Mouse (Mus musculus) CH12.LX (cell line): ENCODE results near the gene Kmt5b. TPM values are rescaled to one million over a fixed set of nuclear protein-coding genes. Genes with fewer than 3 reads are reported as not detected.

Experiments
- DNase-seq: peaks from one replicate; pipeline ENCODE4 v3.0.0-alpha.2; 2013; ENCODE audit errors: extremely low read depth
- H3K27ac ChIP-seq: 2 replicates; pipeline ENCODE4 v1.5.1; 2012; ENCODE audit warnings: low read depth, mild to moderate bottlenecking, control low read depth, moderate library complexity; ENCODE audit not compliant: insufficient read depth
- H3K27me3 ChIP-seq: replicated peaks from 2 replicates; pipeline ENCODE3; 2012; ENCODE audit warnings: inconsistent platforms
- H3K36me3 ChIP-seq, 2 experiments: replicated peaks in 1 of 2; 2 replicates each; pipeline versions ENCODE3 to v1.6.1; 2012; ENCODE audit warnings: inconsistent platforms in 1 of 2, low read length in 1 of 2, mild to moderate bottlenecking in 1 of 2, mixed read lengths in 1 of 2, moderate library complexity in 1 of 2; ENCODE audit not compliant: control insufficient read depth in 1 of 2, insufficient read depth in 1 of 2
- H3K4me1 ChIP-seq, 2 experiments: 2 replicates each; pipeline ENCODE4 v1.6.1; 2012; ENCODE audit warnings: inconsistent platforms in 1 of 2, moderate library complexity in 1 of 2; ENCODE audit not compliant: insufficient read depth in 2 of 2, control insufficient read depth in 1 of 2
- H3K4me2 ChIP-seq: 2 replicates; pipeline ENCODE4 v1.6.1; 2012; ENCODE audit warnings: low read depth, mild to moderate bottlenecking, control low read depth; ENCODE audit not compliant: poor library complexity, insufficient read depth, severe bottlenecking
- H3K4me3 ChIP-seq, 3 experiments: fragments of 150-350 bp in 1 of 3; sonication (generic) in 1 of 3; replicated peaks in 1 of 3; 2 replicates each; pipeline versions ENCODE3 to v1.5.1; 2011 to 2012; ENCODE audit warnings: low read depth in 2 of 3, low read length in 2 of 3, mild to moderate bottlenecking in 2 of 3, moderate library complexity in 2 of 3, control low read depth in 1 of 3, improper control_type of control experiment in 1 of 3, inconsistent platforms in 1 of 3, mixed read lengths in 1 of 3; ENCODE audit not compliant: poor library complexity in 1 of 3
- H3K79me2 ChIP-seq: replicated peaks from 2 replicates; pipeline ENCODE4 v1.6.1; 2012; ENCODE audit warnings: mild to moderate bottlenecking, moderate library complexity; ENCODE audit not compliant: control insufficient read depth, poor library complexity, insufficient read depth, severe bottlenecking; ENCODE audit errors: extremely low read depth
- H3K9ac ChIP-seq: 2 replicates; pipeline ENCODE4 v1.6.1; 2012; ENCODE audit warnings: low read depth, mild to moderate bottlenecking, control low read depth, moderate library complexity; ENCODE audit not compliant: insufficient read depth
- H3K9me3 ChIP-seq: replicated peaks from 2 replicates; pipeline ENCODE3; 2012; ENCODE audit warnings: low read length, inconsistent platforms, mixed read lengths
- BHLHE40 ChIP-seq: IDR thresholded peaks from 2 replicates; pipeline ENCODE4 v1.6.1; 2011; ENCODE audit warnings: mild to moderate bottlenecking, low read depth, low read length, improper control_type of control experiment
- CHD1 ChIP-seq: IDR thresholded peaks from 2 replicates; pipeline ENCODE4 v1.6.1; 2012; ENCODE audit warnings: low read depth, low read length, improper control_type of control experiment, inconsistent platforms
- CHD2 ChIP-seq: IDR thresholded peaks from 2 replicates; pipeline ENCODE4 v1.6.1; 2011; ENCODE audit warnings: low read length, improper control_type of control experiment
- CTCF ChIP-seq, 2 experiments: IDR thresholded peaks in 1 of 2; conservative IDR thresholded peaks in 1 of 2; 2 replicates each; pipeline ENCODE4 v1.5.1; 2011 to 2012; ENCODE audit warnings: low read depth in 2 of 2, low read length in 2 of 2, improper control_type of control experiment in 1 of 2, inconsistent platforms in 1 of 2, mild to moderate bottlenecking in 1 of 2, moderate library complexity in 1 of 2
- E2F4 ChIP-seq: IDR thresholded peaks from 2 replicates; pipeline ENCODE4 v1.6.1; 2011; ENCODE audit warnings: low read depth, low read length, improper control_type of control experiment; ENCODE audit not compliant: insufficient replicate concordance
- ELF1 ChIP-seq: IDR thresholded peaks from 2 replicates; pipeline ENCODE4 v1.6.1; 2014; ENCODE audit warnings: low read depth, mild to moderate bottlenecking, inconsistent platforms, low read length, improper control_type of control experiment
- EP300 ChIP-seq: IDR thresholded peaks from 2 replicates; pipeline ENCODE4 v1.6.1; 2011; ENCODE audit warnings: low read length, improper control_type of control experiment
- ETS1 ChIP-seq: conservative IDR thresholded peaks from 2 replicates; pipeline ENCODE4 v1.6.1; 2012; ENCODE audit warnings: low read depth, mild to moderate bottlenecking, inconsistent platforms, low read length, improper control_type of control experiment, moderate library complexity
- GABPA ChIP-seq: IDR thresholded peaks from 2 replicates; pipeline ENCODE4 v1.6.1; 2012; ENCODE audit warnings: low read depth, low read length, improper control_type of control experiment, inconsistent platforms; ENCODE audit not compliant: insufficient replicate concordance
- HCFC1 ChIP-seq: IDR thresholded peaks from 2 replicates; pipeline ENCODE4 v1.6.1; 2012; ENCODE audit warnings: low read depth, mild to moderate bottlenecking, inconsistent platforms, low read length, improper control_type of control experiment
- IRF4 ChIP-seq: IDR thresholded peaks from 2 replicates; pipeline ENCODE4 v1.6.1; 2014; ENCODE audit warnings: low read depth, mild to moderate bottlenecking, inconsistent platforms, low read length, improper control_type of control experiment
- JUN ChIP-seq: IDR thresholded peaks from 2 replicates; pipeline ENCODE4 v1.6.1; 2011; ENCODE audit warnings: low read depth, mild to moderate bottlenecking, low read length, improper control_type of control experiment, moderate library complexity; ENCODE audit not compliant: insufficient read depth
- JUND ChIP-seq: conservative IDR thresholded peaks from 2 replicates; pipeline ENCODE4 v1.6.1; 2011; ENCODE audit warnings: low read depth, low read length, improper control_type of control experiment
- KAT2A ChIP-seq: IDR thresholded peaks from 2 replicates; pipeline ENCODE4 v1.6.1; 2012; ENCODE audit warnings: low read length, improper control_type of control experiment, inconsistent platforms; ENCODE audit not compliant: insufficient replicate concordance
- MAFK ChIP-seq: IDR thresholded peaks from 2 replicates; pipeline ENCODE4 v1.6.1; 2011; ENCODE audit warnings: low read length, improper control_type of control experiment; ENCODE audit not compliant: insufficient replicate concordance
- MAX ChIP-seq: IDR thresholded peaks from 2 replicates; pipeline ENCODE4 v1.6.1; 2011; ENCODE audit warnings: low read length, improper control_type of control experiment
- MAZ ChIP-seq: IDR thresholded peaks from 2 replicates; pipeline ENCODE4 v1.6.1; 2012; ENCODE audit warnings: low read depth, mild to moderate bottlenecking, inconsistent platforms, low read length, improper control_type of control experiment, moderate library complexity
- MEF2A ChIP-seq: IDR thresholded peaks from 2 replicates; pipeline ENCODE4 v1.6.1; 2014; ENCODE audit warnings: low read depth, mild to moderate bottlenecking, inconsistent platforms, low read length, improper control_type of control experiment, borderline replicate concordance
- MXI1 ChIP-seq: IDR thresholded peaks from 2 replicates; pipeline ENCODE4 v1.6.1; 2011; ENCODE audit warnings: mild to moderate bottlenecking, low read depth, low read length, improper control_type of control experiment
- MYC ChIP-seq: IDR thresholded peaks from 2 replicates; pipeline ENCODE4 v1.6.1; 2011; ENCODE audit warnings: low read depth, mild to moderate bottlenecking, improper control_type of control experiment, low read length
- NELFE ChIP-seq: IDR thresholded peaks from 2 replicates; pipeline ENCODE4 v1.6.1; 2011; ENCODE audit warnings: low read depth, low read length, improper control_type of control experiment
- NRF1 ChIP-seq: IDR thresholded peaks from 2 replicates; pipeline ENCODE4 v1.6.1; 2014; ENCODE audit warnings: low read depth, mild to moderate bottlenecking, inconsistent platforms, low read length, improper control_type of control experiment, moderate library complexity
- PAX5 ChIP-seq: IDR thresholded peaks from 2 replicates; pipeline ENCODE4 v1.6.1; 2012; ENCODE audit warnings: low read length, inconsistent platforms, mixed read lengths
- POLR2A ChIP-seq: IDR thresholded peaks from 2 replicates; pipeline ENCODE4 v1.6.1; 2011; ENCODE audit warnings: low read depth, mild to moderate bottlenecking, improper control_type of control experiment, low read length
- POLR2AphosphoS2 ChIP-seq: IDR thresholded peaks from 2 replicates; pipeline ENCODE4 v1.6.1; 2011; ENCODE audit warnings: low read depth, low read length, improper control_type of control experiment
- RAD21 ChIP-seq: IDR thresholded peaks from 2 replicates; pipeline ENCODE4 v1.6.1; 2011; ENCODE audit warnings: low read depth, mild to moderate bottlenecking, low read length, improper control_type of control experiment, moderate library complexity
- RCOR1 ChIP-seq: conservative IDR thresholded peaks from 2 replicates; pipeline ENCODE4 v1.6.1; 2012; ENCODE audit warnings: low read depth, mild to moderate bottlenecking, inconsistent platforms, low read length, improper control_type of control experiment
- SIN3A ChIP-seq: IDR thresholded peaks from 2 replicates; pipeline ENCODE4 v1.6.1; 2012; ENCODE audit warnings: low read length, improper control_type of control experiment, inconsistent platforms
- SMC3 ChIP-seq: IDR thresholded peaks from 2 replicates; pipeline ENCODE4 v1.6.1; 2011; ENCODE audit warnings: low read depth, low read length, improper control_type of control experiment
- TBP ChIP-seq: conservative IDR thresholded peaks from 2 replicates; pipeline ENCODE4 v1.6.1; 2011; ENCODE audit warnings: low read depth, low read length, improper control_type of control experiment
- TCF12 ChIP-seq: IDR thresholded peaks from 2 replicates; pipeline ENCODE4 v1.6.1; 2014; ENCODE audit warnings: low read depth, mild to moderate bottlenecking, inconsistent platforms, low read length, improper control_type of control experiment
- UBTF ChIP-seq: IDR thresholded peaks from 2 replicates; pipeline ENCODE4 v1.6.1; 2012; ENCODE audit warnings: low read depth, mild to moderate bottlenecking, inconsistent platforms, low read length, improper control_type of control experiment, moderate library complexity
- USF1 ChIP-seq: IDR thresholded peaks from 2 replicates; pipeline ENCODE4 v1.6.1; 2014; ENCODE audit warnings: low read depth, mild to moderate bottlenecking, inconsistent platforms, low read length, improper control_type of control experiment
- USF2 ChIP-seq: conservative IDR thresholded peaks from 2 replicates; pipeline ENCODE4 v1.6.1; 2011; ENCODE audit warnings: low read depth, low read length, improper control_type of control experiment
- ZC3H11A ChIP-seq: IDR thresholded peaks from 2 replicates; pipeline ENCODE4 v1.6.1; 2012; ENCODE audit warnings: low read depth, mild to moderate bottlenecking, inconsistent platforms, low read length, improper control_type of control experiment
- ZKSCAN1 ChIP-seq: IDR thresholded peaks from 2 replicates; pipeline ENCODE4 v1.6.1; 2012; ENCODE audit warnings: low read depth, inconsistent platforms, low read length, improper control_type of control experiment, borderline replicate concordance
- ZMIZ1 ChIP-seq: IDR thresholded peaks from 2 replicates; pipeline ENCODE4 v1.6.1; 2012; ENCODE audit warnings: low read depth, mild to moderate bottlenecking, inconsistent platforms, low read length, improper control_type of control experiment
- ZNF384 ChIP-seq: IDR thresholded peaks from 2 replicates; pipeline ENCODE4 v1.6.1; 2012; ENCODE audit warnings: low read depth, low read length, improper control_type of control experiment, inconsistent platforms
- dilution Hi-C: fragments of 300-500 bp; cut with MboI; formaldehyde crosslinking; loops from 2 replicates; pipeline ENCODE4 v1.14.3; 2020; ENCODE audit warnings: low sequenced_read_pairs; ENCODE audit not compliant: extremely low pct_unique_long_range_greater_than_20kb, extremely low pct_ligation_motif_present
- in situ Hi-C: fragments of 300-500 bp; cut with MboI; formaldehyde crosslinking; loops from 3 replicates; pipeline ENCODE4 v1.14.3; 2019; ENCODE audit warnings: low sequenced_read_pairs, low pct_ligation_motif_present, low pct_unique_long_range_greater_than_20kb, mixed read lengths
- polyA plus RNA-seq: library from polyadenylated mRNA; unstranded; fragments of >175 nt; gene quantifications from 2 replicates; pipeline ENCODE4 v1.2.1, GENCODE M21; 2012; ENCODE audit warnings: low read depth; ENCODE audit not compliant: insufficient read length
- total RNA-seq, 2 experiments: library from RNA; depleted of rRNA; stranded (reverse); fragments of 300-350 nt in 1 of 2; fragments of >200 nt in 1 of 2; gene quantifications; 2 replicates each; pipeline ENCODE4 v1.2.3; 2012 to 2014

Kmt5b gene
- total and polyA plus RNA-seq, 3 experiments = 10.9 to 16.6 (median 13.9) TPM

DNA sequence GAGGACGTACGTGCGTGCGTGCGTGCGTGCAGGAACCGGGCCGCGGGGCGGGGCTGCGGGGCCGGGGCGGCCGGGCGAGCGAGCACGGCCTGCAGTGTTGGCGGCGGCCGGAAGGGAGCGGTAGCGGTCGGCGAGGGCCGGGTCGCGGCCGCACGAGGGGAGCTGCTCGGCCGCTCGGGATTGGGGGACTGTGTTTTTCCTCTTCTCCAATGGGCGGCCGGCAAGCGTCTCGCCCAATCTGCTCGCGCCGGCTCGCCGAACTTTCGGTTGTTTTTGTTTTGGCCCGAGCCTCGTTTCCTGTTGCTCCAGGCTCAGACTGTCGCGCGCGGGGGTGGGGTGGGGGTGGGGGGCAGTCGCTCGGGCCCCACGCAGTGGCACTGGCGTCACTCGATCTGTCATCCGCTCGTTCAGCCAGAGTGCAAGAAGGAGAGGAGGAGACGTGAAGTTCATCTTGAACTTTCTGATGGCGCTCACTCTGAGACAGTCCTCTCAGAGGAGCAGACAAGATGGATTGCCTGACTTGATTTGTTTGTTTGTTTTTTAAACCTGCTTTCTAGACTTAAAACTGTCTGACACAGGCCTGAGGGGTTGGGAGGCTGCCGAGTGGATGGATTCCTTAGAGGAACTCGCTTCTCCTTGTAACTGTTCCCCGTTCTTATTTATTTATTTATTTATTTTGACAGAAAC, 1.6 kb downstream of the Kmt5b start:
- H3K4me2 ChIP-seq = peak overlapping the region; percentile 62; the same call in 1 of the 2 replicates
- dilution Hi-C loops (no loop called here), in situ Hi-C loops (no loop called here)

DNA sequence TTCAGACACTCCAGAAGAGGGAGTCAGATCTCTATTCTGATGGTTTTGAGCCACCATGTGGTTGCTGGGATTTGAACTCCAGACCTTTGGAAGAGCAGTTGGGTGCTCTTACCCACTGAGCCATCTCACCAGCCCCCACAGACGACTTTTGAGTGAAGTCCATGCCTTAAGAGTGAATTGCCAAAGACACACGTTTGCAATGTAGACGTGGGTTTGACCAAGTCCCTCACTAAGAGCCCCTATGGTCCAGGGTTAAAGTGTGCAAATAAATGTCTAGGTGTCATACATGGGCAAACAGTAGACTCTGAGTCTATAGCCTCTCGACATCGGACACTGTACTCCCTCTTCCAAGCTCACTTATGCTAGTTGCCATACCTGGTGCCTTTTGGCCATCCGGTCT, 2.3 kb downstream of the Kmt5b start:
- H3K9me3 ChIP-seq = no peaks in the 10 kb centered on the region
- H3K36me3 ChIP-seq = peaks cover 0 to 21% of the 10 kb centered on the region in 2 experiments
- H3K4me3 ChIP-seq = peak overlapping the region in 2 of 3 experiments; percentile 30 to 90
- DNase-seq = no peak
- dilution Hi-C loops (no loop called here), in situ Hi-C loops (no loop called here)
- peak overlapping the region; percentile 96; the same call in 1 of the 2 replicates for H3K9ac ChIP-seq
- peak overlapping the region; percentile 62 for H3K4me2 ChIP-seq
- TF ChIP-seq ZNF384 (no peak), JUN (no peak)
- H3K27ac ChIP-seq = no peak overlapping the region
- H3K79me2 ChIP-seq = peaks cover 21% of the 10 kb centered on the region
- peaks cover 3 to 13% of the 10 kb centered on the region in 2 experiments for H3K4me1 ChIP-seq
- peaks cover 7% of the 10 kb centered on the region for H3K27me3 ChIP-seq

More for the DNA sequence above, 1.6 kb downstream of the Kmt5b start:
- peaks cover 0 to 19% of the 10 kb centered on the region in 2 experiments for H3K36me3 ChIP-seq
- peaks cover 10% of the 10 kb centered on the region for H3K27me3 ChIP-seq
- H3K79me2 ChIP-seq = peaks cover 21% of the 10 kb centered on the region
- H3K4me1 ChIP-seq = peaks cover 3 to 13% of the 10 kb centered on the region in 2 experiments
- H3K9ac ChIP-seq = peak overlapping the region; percentile 98
- H3K9me3 ChIP-seq = no peaks in the 10 kb centered on the region
- TF ChIP-seq RCOR1 (no peak), PAX5 (no peak), NELFE (no peak), POLR2AphosphoS2 (no peak), CTCF (conservative IDR thresholded peaks at IDR 0.05 in 1 of 2, IDR thresholded peaks at IDR 0.05 in 1 of 2; ENCODE audit: low read depth in 2 of 2, low read length in 2 of 2) (peak in 1 of 2 experiments; percentile 66; a peak in 2 of 4 replicates), MAX (peak; percentile 78), ZKSCAN1 (no peak), IRF4 (no peak; the same call in none of the 2 replicates), JUND (no peak), SIN3A (peak; percentile 90; the same call in 1 of the 2 replicates), MXI1 (peak; percentile 76; the same call in 1 of the 2 replicates), ZNF384 (no peak), CHD2 (no peak), NRF1 (peak; percentile 1; the same call in 1 of the 2 replicates), MAFK (no peak), BHLHE40 (peak; percentile 52; the same call in 1 of the 2 replicates), ZMIZ1 (no peak; the same call in 1 of the 2 replicates), POLR2A (no peak), TBP (no peak), CHD1 (no peak), MYC (0 out of 2 replicates have a peak, but pooled peaks have one; percentile 17), KAT2A (no peak), TCF12 (no peak; the same call in 1 of the 2 replicates), USF1 (no peak), HCFC1 (no peak), EP300 (no peak), JUN (no peak), USF2 (no peak), RAD21 (peak; percentile 24), UBTF (no peak), MAZ (no peak), E2F4 (no peak), ELF1 (peak; percentile 15; the same call in 1 of the 2 replicates), GABPA (no peak), ETS1 (no peak), MEF2A (no peak; the same call in 1 of the 2 replicates), ZC3H11A (no peak), SMC3 (peak; percentile 21; the same call in 1 of the 2 replicates)
- TF ChIP-seq, all 38 proteins: peak for 10
- DNase-seq = peak; percentile 87
- peak overlapping the region; percentile 86 to 90 (median 90) for H3K4me3 ChIP-seq
- peak overlapping the region; percentile 94 for H3K27ac ChIP-seq
